Mouse (Mus musculus): Measurements from ENCODE around the gene Atxn7l1. TPM values are rescaled to one million over a fixed set of nuclear protein-coding genes. Genes with fewer than 3 reads are reported as not detected.

The Atxn7l1 gene
- polyA plus RNA-seq (2015; fragmentation: Nextera tagmentation; extraction: Ambion mirVana): 14.6 and 15.7 TPM in 2 replicates

- Histone ChIP-seq H3K4me1 (replicated peaks; ENCODE audit: control insufficient read depth, insufficient read depth, low read length) (peaks cover 13% of the 10 kb centered on the region), H3K9ac (ENCODE audit: low read length) (peak within 1 kb of the TSS; percentile 91), H3K9me3 (ENCODE audit: control insufficient read depth, low read length) (no peaks in the 10 kb centered on the region), H3K27me3 (ENCODE audit: control insufficient read depth, insufficient read depth, low read depth, low read length) (peaks cover 2% of the 10 kb centered on the region; the same call in 1 of the 2 replicates), H3K36me3 (ENCODE audit: control insufficient read depth, insufficient read depth, low read length) (no peaks in the 10 kb centered on the region), H3K27ac (ENCODE audit: low read length) (peak within 1 kb of the TSS; percentile 72), H3K4me2 (ENCODE audit: low read depth, low read length) (peak within 1 kb of the TSS; percentile 93), H3K4me3 (ENCODE audit: low read length) (peak within 1 kb of the TSS; percentile 79)
- WGBS: under 1% methylated on average over 49 of the region's 54 CpGs
- ATAC-seq (ENCODE audit: low read depth): peak; percentile 96
Observed at GRCm38 (mm10) chr12:33147497-33148267, at the start of gene Atxn7l1. Gene Atxn7l1 (plus strand): TSS chr12:33147693.

DNA sequence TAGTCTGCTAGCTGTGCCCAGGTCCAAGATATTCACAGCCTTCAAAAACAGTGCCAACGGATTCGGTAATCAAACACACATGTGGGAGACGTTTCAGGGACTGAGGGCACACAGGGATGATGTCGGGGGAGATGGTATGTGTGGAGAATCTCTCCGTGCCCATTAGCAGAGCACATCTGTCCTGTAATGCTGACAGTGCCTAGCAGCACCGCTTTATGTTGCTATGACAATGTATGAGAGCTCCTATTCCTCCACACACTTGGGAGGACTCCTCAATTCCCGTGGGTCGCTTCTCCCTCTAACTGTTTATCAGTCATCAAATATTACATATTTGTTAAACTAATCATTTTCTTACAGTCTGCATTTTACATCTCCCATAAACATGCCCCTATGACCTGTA lies 45.9 kb upstream of the Atxn7l1 start:
- H3K9ac ChIP-seq (ENCODE audit: low read length): no peak overlapping the region
- 52% methylated on average over 8 of the region's 8 CpGs for WGBS
- no peak for ATAC-seq (ENCODE audit: low read depth)
- H3K9me3 ChIP-seq (ENCODE audit: control insufficient read depth, low read length): no peaks in the 10 kb centered on the region
- no peak overlapping the region for H3K4me2 ChIP-seq (ENCODE audit: low read depth, low read length)
- no peak overlapping the region for H3K27ac ChIP-seq (ENCODE audit: low read length)
- H3K36me3 ChIP-seq (ENCODE audit: control insufficient read depth, insufficient read depth, low read length): no peaks in the 10 kb centered on the region
- H3K27me3 ChIP-seq (ENCODE audit: control insufficient read depth, insufficient read depth, low read depth, low read length): no peaks in the 10 kb centered on the region
- no peak overlapping the region for H3K4me3 ChIP-seq (ENCODE audit: low read length)
- H3K4me1 ChIP-seq (replicated peaks; ENCODE audit: control insufficient read depth, insufficient read depth, low read length): peaks cover 10% of the 10 kb centered on the region

- 20% methylated on average over 15 of the region's 15 CpGs for WGBS
- peak overlapping the region; percentile 61; the same call in 1 of the 2 replicates for H3K27ac ChIP-seq (ENCODE audit: low read length)
- no peak overlapping the region for H3K4me3 ChIP-seq (ENCODE audit: low read length)
- H3K27me3 ChIP-seq (ENCODE audit: control insufficient read depth, insufficient read depth, low read depth, low read length): no peaks in the 10 kb centered on the region
- H3K36me3 ChIP-seq (ENCODE audit: control insufficient read depth, insufficient read depth, low read length): no peaks in the 10 kb centered on the region
- H3K9ac ChIP-seq (ENCODE audit: low read length): no peak overlapping the region
- H3K4me1 ChIP-seq (replicated peaks; ENCODE audit: control insufficient read depth, insufficient read depth, low read length): peaks cover 10% of the 10 kb centered on the region
- ATAC-seq (ENCODE audit: low read depth): peak; percentile 93
- H3K4me2 ChIP-seq (ENCODE audit: low read depth, low read length): 0 out of 2 replicates have a peak overlapping the region, but pooled peaks have one; percentile 23
- H3K9me3 ChIP-seq (ENCODE audit: control insufficient read depth, low read length): no peaks in the 10 kb centered on the region
Observed at GRCm38 (mm10) chr12:33102342-33103115, 45.0 kb upstream of the Atxn7l1 start.

DNA sequence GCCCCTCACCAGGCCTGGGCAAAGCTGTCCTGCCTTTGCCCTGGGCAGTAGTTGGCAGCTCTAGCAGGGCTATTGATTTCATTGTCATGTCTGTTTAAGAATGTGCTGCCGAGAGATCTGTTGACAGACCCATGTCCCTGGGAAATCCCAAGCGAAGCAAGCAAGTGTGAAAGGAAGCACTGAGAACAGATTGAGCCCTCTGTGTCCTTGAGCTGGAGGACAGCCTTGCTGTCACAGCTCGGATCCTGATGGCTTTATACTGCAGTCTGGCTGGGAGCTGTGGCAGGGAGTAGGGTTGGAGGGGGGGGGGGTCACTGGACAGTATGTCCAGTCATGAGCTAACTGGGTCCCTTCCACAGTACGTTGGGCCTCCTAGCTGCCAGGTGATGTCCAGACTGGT lies 41.8 kb upstream of the Atxn7l1 start:
- H3K4me2 ChIP-seq (ENCODE audit: low read depth, low read length): no peak overlapping the region
- no peak overlapping the region for H3K27ac ChIP-seq (ENCODE audit: low read length)
- no peaks in the 10 kb centered on the region for H3K36me3 ChIP-seq (ENCODE audit: control insufficient read depth, insufficient read depth, low read length)
- no peaks in the 10 kb centered on the region for H3K9me3 ChIP-seq (ENCODE audit: control insufficient read depth, low read length)
- no peak overlapping the region for H3K9ac ChIP-seq (ENCODE audit: low read length)
- no peak overlapping the region for H3K4me3 ChIP-seq (ENCODE audit: low read length)
- no peaks in the 10 kb centered on the region for H3K27me3 ChIP-seq (ENCODE audit: control insufficient read depth, insufficient read depth, low read depth, low read length)
- WGBS: 58% methylated on average over 4 of the region's 4 CpGs
- peaks cover 16% of the 10 kb centered on the region for H3K4me1 ChIP-seq (replicated peaks; ENCODE audit: control insufficient read depth, insufficient read depth, low read length)
- no peak for ATAC-seq (ENCODE audit: low read depth)

- Histone ChIP-seq H3K27me3 (ENCODE audit: control insufficient read depth, insufficient read depth, low read depth, low read length) (no peaks in the 10 kb centered on the region), H3K36me3 (ENCODE audit: control insufficient read depth, insufficient read depth, low read length) (no peaks in the 10 kb centered on the region), H3K9ac (ENCODE audit: low read length) (no peak overlapping the region), H3K4me2 (ENCODE audit: low read depth, low read length) (no peak overlapping the region), H3K4me3 (ENCODE audit: low read length) (no peak overlapping the region), H3K9me3 (ENCODE audit: control insufficient read depth, low read length) (no peaks in the 10 kb centered on the region), H3K27ac (ENCODE audit: low read length) (no peak overlapping the region), H3K4me1 (replicated peaks; ENCODE audit: control insufficient read depth, insufficient read depth, low read length) (peaks cover 22% of the 10 kb centered on the region)
- ATAC-seq (ENCODE audit: low read depth): no peak
- WGBS: 85% methylated on average over 10 of the region's 10 CpGs
Observed at GRCm38 (mm10) chr12:33106438-33107167, 40.9 kb upstream of the Atxn7l1 start.

- ATAC-seq (ENCODE audit: low read depth): peak; percentile 63
Observed at GRCm38 (mm10) chr12:33109531-33109930, 38.0 kb upstream of the Atxn7l1 start.

GRCm38 (mm10) chr12:33110894-33111471 lies 36.5 kb upstream of the Atxn7l1 start:
- peaks cover 16% of the 10 kb centered on the region for H3K4me1 ChIP-seq (replicated peaks; ENCODE audit: control insufficient read depth, insufficient read depth, low read length)
- H3K36me3 ChIP-seq (ENCODE audit: control insufficient read depth, insufficient read depth, low read length): no peaks in the 10 kb centered on the region
- peak overlapping the region; percentile 88 for H3K27ac ChIP-seq (ENCODE audit: low read length)
- 0 out of 2 replicates have a peak overlapping the region, but pooled peaks have one; percentile 13 for H3K4me3 ChIP-seq (ENCODE audit: low read length)
- peak overlapping the region; percentile 21; the same call in 1 of the 2 replicates for H3K4me2 ChIP-seq (ENCODE audit: low read depth, low read length)
- H3K27me3 ChIP-seq (ENCODE audit: control insufficient read depth, insufficient read depth, low read depth, low read length): no peaks in the 10 kb centered on the region
- WGBS: 8% methylated on average over 14 of the region's 14 CpGs
- peak; percentile 82 for ATAC-seq (ENCODE audit: low read depth)
- H3K9me3 ChIP-seq (ENCODE audit: control insufficient read depth, low read length): no peaks in the 10 kb centered on the region
- peak overlapping the region; percentile 41 for H3K9ac ChIP-seq (ENCODE audit: low read length)

More at GRCm38 (mm10) chr12:33109531-33109930, 38.0 kb upstream of the Atxn7l1 start:
- Histone ChIP-seq H3K36me3 (ENCODE audit: control insufficient read depth, insufficient read depth, low read length) (no peaks in the 10 kb centered on the region), H3K9ac (ENCODE audit: low read length) (no peak overlapping the region), H3K4me2 (ENCODE audit: low read depth, low read length) (no peak overlapping the region), H3K27ac (ENCODE audit: low read length) (no peak overlapping the region), H3K9me3 (ENCODE audit: control insufficient read depth, low read length) (no peaks in the 10 kb centered on the region), H3K27me3 (ENCODE audit: control insufficient read depth, insufficient read depth, low read depth, low read length) (no peaks in the 10 kb centered on the region), H3K4me1 (replicated peaks; ENCODE audit: control insufficient read depth, insufficient read depth, low read length) (peaks cover 16% of the 10 kb centered on the region), H3K4me3 (ENCODE audit: low read length) (no peak overlapping the region)

GRCm38 (mm10) chr12:33118624-33119301 lies 28.7 kb upstream of the Atxn7l1 start:
- no peaks in the 10 kb centered on the region for H3K36me3 ChIP-seq (ENCODE audit: control insufficient read depth, insufficient read depth, low read length)
- no peaks in the 10 kb centered on the region for H3K9me3 ChIP-seq (ENCODE audit: control insufficient read depth, low read length)
- H3K9ac ChIP-seq (ENCODE audit: low read length): no peak overlapping the region
- no peak overlapping the region for H3K4me2 ChIP-seq (ENCODE audit: low read depth, low read length)
- no peaks in the 10 kb centered on the region for H3K27me3 ChIP-seq (ENCODE audit: control insufficient read depth, insufficient read depth, low read depth, low read length)
- 32% methylated on average over 15 of the region's 15 CpGs for WGBS
- H3K4me1 ChIP-seq (replicated peaks; ENCODE audit: control insufficient read depth, insufficient read depth, low read length): no peaks in the 10 kb centered on the region
- H3K27ac ChIP-seq (ENCODE audit: low read length): no peak overlapping the region
- no peak for ATAC-seq (ENCODE audit: low read depth)
- no peak overlapping the region for H3K4me3 ChIP-seq (ENCODE audit: low read length)
